Mouse (Mus musculus): ENCODE data around the gene Arhgap28. TPM values are rescaled to one million over a fixed set of nuclear protein-coding genes. Genes with fewer than 3 reads are reported as not detected.

Arhgap28 gene
- 1.3 TPM in 2 replicates for total RNA-seq (2015)
- total RNA-seq (2017) = 1.1 and 1.2 TPM in 2 replicates

DNA sequence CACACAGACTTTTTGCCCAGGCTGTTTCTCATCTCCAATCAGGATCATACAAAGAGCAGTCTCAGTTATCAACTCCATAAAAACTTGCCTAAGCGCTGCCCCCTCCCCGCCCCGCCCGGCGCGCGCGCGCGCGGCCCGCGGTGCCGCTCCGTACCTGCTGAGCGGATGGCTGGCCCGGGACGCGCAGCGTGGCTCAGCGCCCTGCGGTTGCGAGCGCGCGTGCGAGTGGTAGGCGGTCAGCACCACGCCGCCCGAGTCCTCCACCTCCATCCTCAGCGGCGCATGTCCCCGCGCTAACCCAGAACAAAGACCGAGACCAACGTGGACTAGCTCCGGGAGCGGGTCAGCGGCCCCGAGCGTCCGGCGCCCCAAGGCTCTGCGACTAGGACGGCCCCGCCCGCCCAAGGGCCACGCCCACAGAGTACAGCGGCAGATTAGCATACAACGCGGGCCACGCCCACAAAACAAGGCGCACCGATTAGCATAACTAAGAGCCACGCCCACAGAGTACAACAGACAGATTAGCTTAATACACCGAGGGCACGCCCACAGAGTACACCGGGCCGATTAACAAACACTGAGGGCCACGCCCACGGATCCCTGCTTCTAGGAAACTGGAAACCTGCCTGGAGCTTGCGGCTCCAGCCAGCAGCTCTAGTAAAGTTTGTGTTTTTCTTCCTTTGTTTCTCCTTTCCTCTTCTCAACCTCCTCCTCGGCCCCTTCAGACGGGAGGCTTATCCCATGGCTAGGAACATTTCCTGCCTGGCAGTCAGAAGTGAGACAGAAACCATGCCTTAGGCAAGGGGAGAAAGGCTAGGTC, at the start of gene Arhgap28:
Gene Arhgap28, minus strand, starts transcription at position 380 of the 820 bp plus-strand sequence.
- ATAC-seq (replicated peaks; ENCODE audit: poor library complexity) = peak; percentile 90

DNA sequence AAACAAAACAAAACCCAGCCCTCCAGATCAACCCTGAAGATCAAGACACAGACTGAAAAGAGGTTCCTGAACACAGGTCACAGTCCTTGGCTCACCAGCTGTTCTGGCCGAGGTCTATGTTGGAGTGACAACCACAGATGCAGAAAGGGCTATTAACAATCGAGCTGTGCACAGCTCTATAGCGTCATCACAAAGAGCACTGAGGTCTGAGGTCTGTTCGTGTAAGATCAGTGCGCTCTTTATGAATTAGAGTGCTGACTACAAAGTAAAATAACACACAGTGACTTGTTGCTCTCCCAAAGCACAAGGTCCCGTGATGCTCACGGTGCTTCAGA, 42.4 kb upstream of the Arhgap28 start:
- no peak for ATAC-seq (replicated peaks; ENCODE audit: poor library complexity)

DNA sequence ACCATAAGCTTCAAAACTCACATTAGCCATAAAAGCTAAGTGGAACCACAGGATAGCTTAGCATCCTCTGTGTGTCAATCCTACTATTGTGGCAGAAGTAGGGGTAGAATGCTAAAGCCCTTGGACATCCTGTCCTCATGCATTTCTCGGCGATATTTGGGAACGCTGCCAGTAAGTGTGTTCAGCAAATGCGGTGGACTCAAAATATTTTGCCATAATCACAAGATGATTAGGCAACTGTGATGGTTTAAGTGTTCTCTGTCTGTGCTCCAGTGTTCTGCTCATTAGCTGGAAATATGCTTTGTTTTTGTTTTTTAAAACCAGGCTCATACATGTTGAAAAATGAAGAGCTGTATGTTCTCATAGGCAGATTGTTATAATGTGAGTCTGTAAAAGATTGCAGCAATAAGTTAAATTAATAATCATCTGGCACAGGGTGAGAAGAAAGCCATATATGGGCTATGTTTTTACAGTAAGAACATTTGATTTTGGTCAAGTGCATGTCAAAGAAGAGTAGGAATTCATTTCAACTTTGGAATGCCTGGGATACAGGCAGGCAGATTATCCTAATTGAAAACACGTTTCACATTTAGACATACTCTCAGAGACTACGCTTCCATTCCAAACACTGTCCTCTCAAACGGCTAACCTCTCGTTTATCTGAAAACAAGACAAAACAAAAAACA, 41.9 kb upstream of the Arhgap28 start:
- ATAC-seq (replicated peaks; ENCODE audit: poor library complexity) = peak; percentile 20; the same call in 1 of the 2 replicates

DNA sequence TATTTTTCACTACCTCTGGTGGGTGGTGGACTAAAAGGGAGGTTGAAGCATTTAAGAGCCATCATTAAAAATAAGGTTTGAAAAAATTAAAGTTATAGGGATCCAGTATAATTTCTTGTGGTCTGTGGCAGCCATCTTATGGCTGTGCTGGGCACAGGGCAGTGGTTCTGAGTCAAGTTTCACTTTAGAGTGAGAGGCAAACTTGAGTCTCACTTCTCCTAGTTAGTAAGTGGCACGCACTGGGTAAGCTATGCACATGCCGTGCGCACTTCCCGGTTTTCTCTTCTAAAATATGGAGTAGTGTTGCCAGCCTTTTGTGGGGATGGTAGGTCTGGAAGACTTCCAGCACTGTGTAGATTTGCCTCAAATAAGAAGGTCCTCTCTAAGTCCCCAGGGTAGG, 38.5 kb upstream of the Arhgap28 start:
- ATAC-seq (replicated peaks; ENCODE audit: poor library complexity) = peak; percentile 60

DNA sequence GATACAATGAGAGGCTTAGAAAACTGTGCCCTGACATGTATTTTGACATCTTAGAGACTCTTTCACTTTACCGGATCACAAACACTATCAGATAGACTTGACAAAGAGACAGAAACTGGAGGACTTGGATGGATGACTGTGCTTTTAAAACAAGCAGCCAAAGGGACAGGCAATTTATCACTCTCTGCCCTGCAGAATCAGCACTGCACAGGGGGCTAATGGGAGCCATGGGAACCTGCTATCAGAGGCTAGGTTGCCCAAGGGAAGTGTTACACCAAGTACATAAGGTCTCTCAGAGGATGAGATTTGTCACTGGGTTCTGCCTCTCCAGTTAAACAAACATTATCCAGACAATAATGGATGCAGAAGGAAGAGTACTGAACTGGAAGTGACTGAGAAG, 33.1 kb upstream of the Arhgap28 start:
- ATAC-seq (replicated peaks; ENCODE audit: poor library complexity) = no peak

DNA sequence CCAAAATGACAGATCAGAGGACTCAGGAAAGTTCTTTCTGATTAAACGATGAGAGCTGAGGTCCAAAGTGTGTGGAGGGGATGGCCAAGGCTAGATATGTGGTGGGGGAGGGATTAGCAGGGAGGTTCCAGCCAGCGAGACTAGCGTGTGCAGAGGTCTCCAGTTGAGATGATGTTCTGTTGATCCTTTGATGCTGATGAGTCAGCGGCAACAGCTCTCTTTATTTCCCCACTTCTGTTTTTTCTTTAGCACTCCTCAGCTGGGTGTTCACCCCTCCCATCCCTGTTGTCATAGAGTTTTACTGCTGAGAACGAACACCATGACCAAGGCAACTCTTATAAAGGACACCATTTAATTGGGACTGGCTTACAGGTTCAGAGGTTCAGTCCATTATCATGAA, 25.6 kb upstream of the Arhgap28 start:
- ATAC-seq (replicated peaks; ENCODE audit: poor library complexity) = peak; percentile 91

DNA sequence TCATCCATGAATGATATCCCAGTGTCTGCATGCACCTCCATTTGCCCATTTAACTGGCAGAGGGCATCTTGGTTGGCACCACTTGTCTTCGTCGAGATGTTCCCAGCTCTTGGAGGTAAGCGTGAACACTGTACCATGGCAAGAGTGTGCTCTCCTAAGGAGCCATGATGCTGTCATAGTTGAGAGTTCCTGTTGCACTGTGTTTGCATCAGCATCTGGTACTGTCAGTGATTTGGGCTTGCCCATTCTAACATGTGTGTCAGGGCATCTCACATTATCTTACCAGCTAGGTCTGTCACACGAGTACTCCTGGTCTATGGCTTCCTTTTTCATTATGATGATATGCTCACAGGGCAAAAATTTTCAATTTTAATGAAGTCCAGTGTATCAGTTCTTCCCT, 24.6 kb upstream of the Arhgap28 start:
- no peak for ATAC-seq (replicated peaks; ENCODE audit: poor library complexity)

DNA sequence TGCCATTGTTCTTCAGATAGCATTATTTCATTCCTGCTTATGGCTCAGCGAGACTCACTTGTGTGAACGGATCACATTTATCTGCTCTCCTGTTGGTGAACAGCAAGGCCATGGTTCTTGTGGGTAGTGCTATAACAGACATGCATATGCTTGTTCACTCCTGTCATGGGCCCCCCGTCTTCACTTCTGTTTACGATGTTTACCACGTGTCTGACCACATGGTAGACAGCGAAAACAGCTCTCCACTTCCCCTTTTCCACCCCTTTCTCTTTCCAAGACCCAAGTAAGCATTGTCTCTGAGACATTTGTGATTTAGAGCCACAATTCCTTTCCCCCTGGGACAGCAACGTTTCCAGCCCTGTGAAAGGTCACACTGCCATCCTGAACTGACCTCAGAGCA, 20.4 kb upstream of the Arhgap28 start:
- peak; percentile 94 for ATAC-seq (replicated peaks; ENCODE audit: poor library complexity)

DNA sequence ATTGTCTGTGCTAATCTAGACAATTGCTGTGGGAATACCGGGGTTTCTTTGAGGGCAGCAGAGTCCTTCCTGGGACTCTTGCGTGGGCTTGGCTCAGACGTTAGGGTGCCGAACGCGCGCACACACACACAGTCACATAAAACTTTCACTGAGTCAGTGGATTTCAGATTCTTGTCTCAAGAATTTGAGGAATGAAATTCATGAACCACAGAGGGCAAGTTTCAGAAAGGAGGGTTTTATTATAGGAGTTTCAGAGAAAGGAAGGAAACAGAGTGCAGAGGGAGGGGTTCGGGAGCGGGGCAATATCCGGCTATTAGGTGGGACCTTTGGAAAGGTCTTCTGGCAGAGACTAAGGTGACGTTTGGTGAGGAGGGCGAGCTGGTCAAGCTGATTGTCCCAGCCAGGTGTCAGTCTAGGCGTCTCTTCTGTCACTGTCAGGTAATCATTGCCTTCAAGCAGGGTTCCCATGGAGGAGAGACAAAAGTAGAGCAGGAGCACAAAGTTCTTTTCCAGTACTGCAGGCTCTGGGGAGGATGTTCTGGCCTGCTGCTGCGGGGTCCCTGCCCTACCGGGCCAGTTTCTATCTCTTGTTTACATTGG, 15.6 kb upstream of the Arhgap28 start:
- ATAC-seq (replicated peaks; ENCODE audit: poor library complexity) = no peak

DNA sequence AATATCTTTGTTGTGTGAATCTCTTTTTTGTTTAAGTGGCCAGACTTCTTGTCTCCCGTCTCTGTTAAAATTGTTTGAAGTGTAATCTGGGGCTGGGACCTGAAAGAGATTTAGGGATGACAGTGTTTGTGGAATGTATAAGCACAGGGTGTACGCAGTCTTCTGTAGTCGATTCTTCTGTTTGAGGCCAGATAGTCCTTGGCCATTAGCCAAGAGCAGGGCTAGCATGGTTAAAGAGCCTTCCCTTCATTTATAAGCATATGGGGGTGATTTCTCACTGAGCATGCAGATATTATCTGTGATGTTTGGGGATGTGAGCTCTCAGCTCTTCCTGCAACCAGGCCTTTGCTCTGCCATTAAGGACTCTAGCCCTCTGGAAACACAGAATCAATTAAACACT, 13.2 kb upstream of the Arhgap28 start:
- ATAC-seq (replicated peaks; ENCODE audit: poor library complexity) = no peak

DNA sequence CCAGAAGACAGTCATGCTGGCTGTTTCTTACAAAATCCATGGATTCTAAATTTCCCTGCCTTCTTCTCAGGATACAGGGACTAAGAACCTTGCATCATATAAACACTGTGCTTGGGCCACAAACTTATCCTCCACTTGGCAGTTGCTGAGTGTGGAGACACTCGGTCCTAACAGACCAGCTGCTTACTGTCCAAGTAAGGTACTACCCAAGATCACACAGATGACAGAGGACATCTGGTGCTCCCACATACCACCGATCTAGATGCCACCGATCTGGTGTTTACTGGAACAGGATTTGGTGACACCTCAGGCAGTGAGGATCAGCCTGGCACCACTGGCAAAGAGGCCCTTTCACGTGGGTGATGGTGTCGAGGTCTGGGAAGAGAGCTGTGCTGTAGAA, 7.7 kb upstream of the Arhgap28 start:
- no peak for ATAC-seq (replicated peaks; ENCODE audit: poor library complexity)

DNA sequence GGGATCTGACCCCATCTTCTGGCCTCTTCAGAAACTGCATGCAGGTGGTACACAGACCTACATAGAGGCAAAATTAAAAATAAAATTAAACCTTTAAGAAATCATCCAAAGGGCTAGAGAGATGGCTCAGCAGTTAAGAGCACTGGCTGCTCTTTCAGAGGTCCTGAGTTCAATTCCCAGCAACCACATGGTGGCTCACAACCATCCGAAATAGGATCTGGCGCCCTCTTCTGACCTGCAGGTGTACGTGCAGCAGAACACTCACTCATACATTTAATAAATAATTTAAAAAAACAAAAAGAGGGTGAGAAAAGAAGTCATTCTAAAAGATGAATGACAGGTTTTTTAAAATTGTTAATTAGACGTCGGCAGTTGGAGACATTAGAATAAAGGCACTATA, 6.1 kb upstream of the Arhgap28 start:
- no peak for ATAC-seq (replicated peaks; ENCODE audit: poor library complexity)

DNA sequence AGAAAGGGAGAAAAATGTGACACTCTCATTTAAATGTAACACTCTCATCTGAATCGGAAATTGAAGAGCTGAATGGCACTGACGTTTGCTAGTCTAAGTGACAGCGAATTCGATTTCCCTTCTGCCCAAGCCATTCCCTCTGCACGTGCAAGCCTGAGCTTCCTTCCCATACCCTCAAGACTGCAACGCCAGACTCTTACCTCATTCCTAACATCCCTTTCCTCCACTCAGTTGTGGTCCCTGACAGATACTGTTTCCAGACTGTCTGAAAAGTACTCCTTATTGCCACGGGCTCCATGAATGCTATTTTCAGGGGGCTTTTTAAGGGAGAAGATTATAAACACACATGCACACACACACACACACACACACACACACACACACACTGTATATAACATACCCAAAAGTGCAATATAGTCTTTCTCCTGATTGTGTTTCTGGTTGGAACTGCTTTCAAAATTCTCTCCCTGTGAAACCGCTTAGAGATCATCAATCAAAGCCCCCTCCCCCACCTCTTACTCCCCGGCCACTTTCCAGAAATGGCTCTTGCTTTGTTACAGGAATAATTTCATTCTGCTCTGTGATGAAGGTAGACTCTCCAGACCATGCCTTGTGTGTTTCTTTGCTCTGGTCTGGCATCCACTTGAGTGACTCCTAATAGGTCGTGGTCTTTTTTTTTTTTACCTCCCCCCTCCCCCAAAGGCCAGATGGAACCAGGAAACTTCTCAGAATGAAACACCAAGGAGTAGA, 836 bp upstream of the Arhgap28 start:
- peak; percentile 47 for ATAC-seq (replicated peaks; ENCODE audit: poor library complexity)

DNA sequence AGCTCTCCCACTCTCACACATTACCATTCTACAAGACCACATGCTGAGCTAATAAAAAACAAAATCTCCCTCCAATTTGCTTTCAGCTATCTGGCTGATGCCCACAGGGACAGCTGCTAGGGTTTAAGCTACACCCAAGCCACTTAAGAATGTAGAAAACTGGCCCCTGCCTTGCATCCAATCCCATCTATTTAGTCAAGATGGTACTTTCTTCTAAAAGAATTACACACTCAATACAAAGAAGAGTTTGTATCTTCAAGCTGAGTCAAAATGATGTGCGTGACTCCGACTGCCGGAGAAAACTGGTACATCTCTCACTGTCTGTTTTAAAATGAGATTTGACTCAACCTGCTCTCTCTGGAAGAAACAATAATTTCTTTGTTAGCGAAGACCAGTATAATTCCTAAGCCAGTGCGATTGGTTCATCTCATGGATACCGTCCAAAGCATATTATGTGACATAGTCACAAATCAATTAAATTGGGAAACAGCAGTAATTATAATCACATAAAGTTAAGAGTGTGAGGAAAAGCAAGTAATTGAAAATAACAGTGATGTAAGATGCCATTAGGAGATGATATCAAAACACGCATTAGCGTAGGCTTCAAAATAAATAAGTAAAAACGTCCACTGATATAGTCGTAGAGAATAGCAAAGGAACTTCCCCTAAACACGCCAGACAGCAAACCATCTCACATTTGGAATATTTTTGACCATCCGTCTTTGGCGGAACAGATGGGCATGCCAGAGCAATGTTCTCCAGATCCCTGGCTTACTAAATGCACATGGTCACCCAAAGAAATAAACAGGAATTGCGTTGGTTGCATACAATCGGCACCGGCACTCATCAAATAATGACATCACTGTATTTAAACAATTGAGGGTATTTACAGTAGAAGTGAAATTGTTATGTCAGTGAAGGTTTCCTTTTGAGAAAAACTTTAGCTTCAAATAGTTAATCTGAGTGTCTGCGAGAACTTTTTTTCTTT, 1.0 kb downstream of the Arhgap28 start:
- ATAC-seq (replicated peaks; ENCODE audit: poor library complexity) = no peak

DNA sequence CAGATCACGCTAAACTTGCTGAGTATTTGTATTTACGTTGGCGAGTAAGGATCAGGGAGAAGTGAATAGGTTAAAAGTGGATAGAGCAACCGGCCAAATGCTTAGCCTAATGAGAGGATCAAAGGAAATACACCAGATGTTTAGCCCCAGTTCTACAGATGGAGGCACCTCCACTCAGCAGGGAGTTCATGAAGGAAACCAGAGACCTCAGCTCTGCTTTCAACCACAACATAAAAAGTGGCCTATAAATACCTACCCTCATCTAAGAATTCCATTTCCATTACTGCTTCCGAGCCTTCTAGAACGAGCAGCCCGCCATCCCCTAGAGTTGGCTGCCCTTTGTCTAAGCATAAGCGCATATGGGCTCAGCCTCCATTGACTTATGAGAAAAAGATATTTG, 4.1 kb downstream of the Arhgap28 start:
- no peak for ATAC-seq (replicated peaks; ENCODE audit: poor library complexity)

DNA sequence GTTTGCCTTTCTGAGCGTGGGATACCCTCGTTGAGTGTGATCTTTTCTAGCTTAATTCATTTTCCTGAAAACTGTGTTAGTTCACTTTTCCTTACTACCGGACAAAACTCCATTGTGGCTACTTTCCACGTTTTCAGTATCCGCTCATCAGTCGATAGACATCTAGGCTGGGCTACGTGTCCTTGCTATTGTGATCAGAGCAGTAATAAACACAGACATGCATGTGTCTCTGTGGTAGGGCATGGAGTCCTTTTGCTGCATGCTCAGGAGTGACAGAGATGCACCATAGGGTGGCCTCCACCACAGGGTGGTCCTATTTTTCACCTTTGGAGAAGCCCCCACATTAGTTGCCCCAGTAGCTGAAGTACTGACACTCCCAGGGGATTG, 7.2 kb downstream of the Arhgap28 start:
- no peak for ATAC-seq (replicated peaks; ENCODE audit: poor library complexity)

DNA sequence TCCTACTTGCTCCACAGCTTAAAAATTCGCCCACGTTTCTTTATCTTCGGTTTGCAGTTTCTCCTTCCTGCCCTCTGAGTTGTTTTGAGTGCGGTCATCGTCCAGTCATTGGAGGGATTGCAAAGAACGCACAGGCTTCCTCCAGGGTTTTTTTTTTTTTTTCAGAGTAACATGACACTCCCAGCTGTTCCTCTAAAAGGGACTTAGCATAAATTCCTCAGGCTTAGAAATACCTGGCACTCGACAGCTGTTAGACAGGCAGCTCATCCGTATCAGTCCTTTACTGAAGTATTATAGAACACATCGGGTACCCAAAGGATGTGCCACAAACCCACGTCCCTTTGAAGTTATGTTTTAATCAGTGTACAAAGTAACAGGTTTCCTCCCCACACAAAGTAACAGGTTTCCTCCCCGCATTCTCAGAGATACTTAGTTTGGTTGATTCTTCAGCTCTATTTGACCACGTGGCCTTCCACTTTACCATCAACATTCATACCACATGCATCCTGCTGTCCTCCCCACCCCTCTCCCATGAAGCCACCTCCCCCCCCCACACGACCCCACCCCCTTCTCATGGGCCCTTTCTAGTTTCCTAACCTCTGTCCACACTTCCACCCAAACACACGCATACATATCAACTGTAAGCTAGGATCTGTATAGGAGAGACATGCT, 7.7 kb downstream of the Arhgap28 start:
- peak; percentile 86 for ATAC-seq (replicated peaks; ENCODE audit: poor library complexity)

DNA sequence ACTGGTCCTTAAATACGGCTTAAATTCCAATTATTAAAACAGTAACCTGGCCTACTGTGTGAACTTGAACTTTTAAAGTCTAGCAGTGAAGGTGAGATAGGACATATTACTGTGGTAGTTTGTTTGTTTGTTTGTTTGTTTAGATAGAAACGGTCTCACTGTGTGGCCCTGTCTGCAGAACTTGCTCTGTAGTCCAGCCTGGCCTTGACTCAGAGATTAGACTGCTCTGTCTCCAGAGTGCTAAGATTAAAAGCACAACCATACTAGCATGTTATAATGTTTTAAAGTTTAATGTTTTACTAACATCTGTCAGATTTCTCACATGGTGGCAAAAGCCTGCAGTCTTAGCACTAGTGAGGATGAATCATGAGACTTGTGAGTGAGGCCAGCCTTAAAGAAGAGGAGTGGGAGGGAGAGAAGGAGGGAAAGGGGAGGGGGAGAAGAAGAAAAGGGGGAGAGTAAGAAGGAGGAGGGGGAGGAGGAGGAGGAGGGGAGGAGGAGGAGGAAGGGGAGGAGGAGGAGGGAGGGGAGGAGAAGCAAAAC, 8.6 kb downstream of the Arhgap28 start:
- ATAC-seq (replicated peaks; ENCODE audit: poor library complexity) = no peak

DNA sequence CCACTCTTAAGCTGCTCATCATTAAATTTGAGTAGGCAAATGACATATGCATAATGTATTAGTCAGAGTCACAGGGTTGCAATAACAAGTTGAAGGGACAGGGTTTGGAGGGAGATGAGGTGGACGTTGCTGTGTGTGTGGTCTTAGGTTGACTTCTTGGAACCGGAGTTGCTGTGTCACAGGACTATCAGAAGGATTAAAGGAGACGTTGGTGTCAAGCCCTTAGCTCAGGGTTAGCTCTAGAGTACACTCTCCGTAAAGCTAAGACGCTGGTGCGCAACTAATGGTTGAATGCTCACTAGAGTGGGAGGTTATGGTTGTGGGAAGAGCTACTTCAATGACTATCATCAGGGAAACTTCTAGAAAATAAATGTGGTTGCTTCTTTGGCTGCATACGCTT, 9.1 kb downstream of the Arhgap28 start:
- ATAC-seq (replicated peaks; ENCODE audit: poor library complexity) = no peak
